Mouse (Mus musculus) liver, adult (tissue): ENCODE results near the gene Sec24b.

ENCODE experiments used
- GATA4 ChIP-seq: IDR thresholded peaks from 2 replicates; pipeline ENCODE4 v1.6.1; 2014; ENCODE audit warnings: mild to moderate bottlenecking, low read length; ENCODE audit not compliant: insufficient replicate concordance

The Sec24b gene

DNA sequence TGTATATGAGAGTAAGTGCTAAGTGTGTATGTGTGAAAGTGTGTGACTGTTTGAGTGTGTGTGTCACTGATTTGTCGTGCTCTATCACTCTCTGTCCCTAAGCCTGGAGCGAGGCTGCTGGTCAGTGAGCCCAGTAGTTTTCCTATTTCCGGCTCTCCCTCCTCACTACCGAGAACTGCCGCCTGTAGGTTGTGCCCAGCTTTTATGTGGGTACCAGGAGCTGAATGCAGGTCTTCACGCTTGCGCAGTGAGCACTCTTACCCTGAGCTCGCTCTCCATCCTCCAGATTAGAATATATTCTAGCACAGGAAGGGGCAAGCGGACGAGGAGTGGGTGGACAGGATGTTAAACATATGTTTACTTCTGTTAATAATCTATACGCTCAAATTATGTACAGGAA lies 60.4 kb downstream of the Sec24b start:
- no peak for TF ChIP-seq GATA4

DNA sequence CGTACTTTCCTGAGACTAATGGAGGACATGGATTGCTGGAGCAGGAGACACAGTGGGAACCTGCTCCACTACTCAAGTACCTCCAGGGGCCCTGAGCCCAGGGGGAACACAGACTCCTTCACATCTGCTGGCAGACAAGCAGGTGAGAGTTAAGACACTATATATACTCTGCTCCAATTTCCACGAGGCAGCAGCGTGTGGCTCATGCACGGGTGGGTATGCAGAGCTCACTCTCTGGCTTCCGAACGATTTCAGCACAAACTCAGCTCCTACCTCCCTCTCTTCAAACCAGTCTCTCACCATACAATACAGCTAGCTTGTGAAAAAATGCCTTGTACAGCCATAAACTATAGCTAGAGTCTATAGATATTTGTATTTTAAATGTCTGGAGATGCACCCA lies 62.8 kb downstream of the Sec24b start:
- no peak for TF ChIP-seq GATA4

DNA sequence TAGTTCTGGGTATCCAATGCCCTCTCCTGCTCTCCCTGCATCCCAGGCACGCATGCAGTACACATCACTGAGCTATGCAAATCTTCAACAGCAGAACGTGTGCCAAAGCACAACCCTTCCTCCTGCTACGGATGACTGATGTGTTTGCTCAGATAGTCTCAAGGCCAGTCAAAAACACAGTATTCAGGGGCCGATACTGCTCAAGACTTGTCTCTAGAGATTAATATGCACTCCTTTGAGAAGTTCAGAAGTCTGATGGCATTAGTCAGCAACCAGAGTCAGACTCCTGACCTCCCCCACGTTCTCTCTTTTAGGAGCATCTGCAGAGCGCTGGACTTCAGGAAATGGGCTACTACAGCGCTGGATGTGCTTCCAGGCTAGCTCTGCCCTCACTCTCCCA lies 63.4 kb downstream of the Sec24b start:
- no peak for TF ChIP-seq GATA4

DNA sequence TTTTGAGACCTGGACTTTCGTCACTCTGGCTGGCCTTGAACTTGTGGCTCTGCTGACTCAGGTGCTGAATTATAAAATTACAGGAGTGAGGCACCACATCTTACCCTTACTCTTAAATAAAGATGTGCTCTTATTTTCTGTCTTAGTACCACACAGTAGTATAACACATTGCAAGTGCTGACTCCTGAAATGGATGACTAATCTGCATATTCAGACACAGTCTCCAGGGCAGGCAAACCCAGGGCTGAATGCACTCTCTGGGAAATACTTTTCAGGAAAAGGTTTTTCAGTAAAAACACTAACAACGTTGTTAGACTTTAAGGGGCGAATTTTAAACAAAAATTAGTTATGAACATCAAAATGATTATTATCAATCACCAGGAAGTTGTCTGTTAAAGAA lies 64.0 kb downstream of the Sec24b start:
- no peak for TF ChIP-seq GATA4

DNA sequence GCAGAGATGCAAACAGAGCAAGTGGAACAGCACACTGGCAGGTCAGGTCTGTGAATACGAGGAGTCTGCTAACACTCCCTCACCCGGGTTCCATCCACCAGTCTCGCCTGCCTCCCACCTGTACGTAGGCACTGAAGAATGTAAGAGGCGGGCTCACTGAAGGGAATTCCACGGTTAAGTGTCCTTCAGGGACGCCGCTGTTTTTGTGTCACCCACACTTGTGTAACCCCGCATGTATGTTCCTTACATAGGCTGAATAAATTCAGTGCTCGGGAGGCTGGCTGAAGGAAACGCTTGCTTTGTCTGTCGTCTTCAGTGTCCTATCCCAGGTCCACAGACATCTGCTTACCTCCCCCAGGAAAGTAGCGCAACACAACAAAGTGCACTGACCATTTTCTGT lies 74.1 kb downstream of the Sec24b start:
- TF ChIP-seq GATA4, result no peak

DNA sequence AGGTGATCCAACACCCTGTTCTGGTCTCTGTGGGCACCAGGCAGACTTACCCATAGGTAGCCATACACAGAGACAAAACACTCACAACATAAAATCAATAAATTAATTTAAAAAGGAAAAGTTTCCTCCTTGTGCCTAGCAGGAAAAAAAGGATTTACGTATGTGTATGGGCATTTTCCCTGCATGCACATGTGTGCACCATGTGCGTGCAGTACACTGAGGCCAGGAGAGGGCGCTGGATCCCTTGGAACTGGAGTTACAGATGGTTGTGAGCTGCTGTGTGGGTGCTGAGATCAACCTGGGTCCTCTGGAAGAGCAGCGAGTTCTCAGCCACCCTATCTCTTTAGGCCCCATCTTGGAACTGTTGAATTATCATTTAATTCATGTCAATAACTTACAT lies 76.0 kb downstream of the Sec24b start:
- TF ChIP-seq GATA4, result no peak

DNA sequence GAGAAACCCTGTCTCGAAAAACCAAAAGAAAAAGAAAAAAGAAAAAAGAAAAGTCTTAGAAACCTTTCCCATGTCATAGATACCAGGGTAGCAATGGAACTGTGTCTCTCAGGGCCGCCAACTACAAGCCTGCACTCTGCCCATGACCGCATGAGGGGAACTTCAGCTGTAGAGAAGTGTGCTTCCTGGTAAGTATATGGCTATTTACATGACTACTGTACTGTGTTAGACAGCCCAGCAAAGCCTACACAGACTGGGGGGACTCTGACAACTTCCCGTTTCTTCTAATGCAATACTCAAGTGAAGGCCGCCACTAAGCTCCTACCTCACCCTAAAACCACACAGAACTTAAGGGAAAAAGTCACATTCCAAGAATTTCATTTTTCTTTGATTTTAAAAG lies 76.6 kb downstream of the Sec24b start:
- no peak for TF ChIP-seq GATA4

DNA sequence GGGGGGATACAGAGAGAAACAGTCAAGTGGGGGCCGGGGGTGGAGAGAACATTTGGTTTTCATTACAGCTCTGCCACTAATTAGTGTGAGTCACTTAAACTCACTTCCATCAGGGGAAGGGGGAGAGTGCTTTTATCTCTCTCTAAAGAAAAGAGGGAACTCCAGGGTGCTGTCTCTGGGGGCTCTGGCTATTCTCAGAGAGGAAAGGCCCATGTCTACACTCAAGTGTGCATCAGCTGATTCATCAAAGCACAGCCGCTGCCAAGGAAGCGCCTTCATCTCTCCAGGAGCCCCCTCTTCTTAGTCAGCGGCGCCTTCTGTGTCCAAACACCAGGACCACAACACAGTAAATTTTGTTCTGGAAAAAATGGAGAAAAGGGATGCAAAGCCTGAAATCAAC lies 79.1 kb downstream of the Sec24b start:
- no peak for TF ChIP-seq GATA4

DNA sequence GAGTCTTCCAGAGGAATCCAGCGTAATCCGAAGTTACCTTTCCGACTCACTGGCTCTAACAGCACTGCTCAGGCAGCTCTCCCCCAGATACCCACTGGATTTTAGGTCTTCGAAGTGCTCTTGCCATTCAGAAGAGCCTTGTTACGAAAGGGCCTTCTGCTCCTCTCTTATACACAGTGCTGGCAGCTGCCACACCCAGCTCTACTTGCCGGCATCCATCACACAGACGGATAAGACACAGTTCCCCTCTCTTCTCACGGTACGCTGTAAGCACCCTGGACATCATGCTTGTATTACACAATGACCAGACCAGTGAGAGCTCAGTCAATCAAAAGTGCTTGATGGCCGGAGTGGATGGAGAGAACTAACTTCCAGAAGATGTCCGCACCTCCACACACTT lies 79.6 kb downstream of the Sec24b start:
- no peak for TF ChIP-seq GATA4

DNA sequence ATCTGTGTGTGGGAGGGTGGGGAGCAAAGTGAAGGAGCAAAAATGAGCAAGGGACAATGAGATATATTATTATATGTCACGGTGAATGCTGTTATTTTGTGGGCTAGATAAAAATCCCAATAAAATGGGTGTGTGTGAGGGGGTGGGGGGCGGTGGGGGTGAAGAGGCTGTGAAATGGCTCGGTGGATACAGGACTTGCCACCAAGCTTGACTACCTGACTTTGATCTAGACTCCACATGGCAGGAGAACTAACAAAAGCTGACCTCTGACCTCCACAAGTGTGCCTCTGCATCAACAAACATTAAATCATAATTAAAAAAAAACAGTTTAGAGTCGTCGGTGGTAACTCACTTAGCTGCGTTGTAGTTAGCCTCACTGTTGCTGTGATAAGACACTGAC lies 81.8 kb downstream of the Sec24b start:
- TF ChIP-seq GATA4, result no peak

DNA sequence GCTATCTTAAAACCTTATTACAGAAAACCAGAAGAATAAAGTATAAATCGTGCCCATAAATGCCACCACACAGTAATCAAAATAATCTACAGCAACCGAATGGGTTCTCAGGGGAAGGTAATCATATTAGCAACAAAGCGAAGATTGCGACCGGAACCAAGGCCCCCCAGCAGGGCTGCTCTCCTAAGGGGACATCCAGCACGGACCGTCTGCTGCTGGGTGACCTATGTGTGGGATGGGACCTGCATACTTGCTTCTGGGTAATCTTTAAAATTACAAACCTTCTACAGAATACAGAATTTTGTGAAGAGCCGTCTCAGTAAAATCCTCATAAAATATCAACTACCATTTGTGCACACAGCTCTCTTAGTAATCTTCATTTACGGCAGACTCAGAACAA lies 82.6 kb downstream of the Sec24b start:
- no peak for TF ChIP-seq GATA4

DNA sequence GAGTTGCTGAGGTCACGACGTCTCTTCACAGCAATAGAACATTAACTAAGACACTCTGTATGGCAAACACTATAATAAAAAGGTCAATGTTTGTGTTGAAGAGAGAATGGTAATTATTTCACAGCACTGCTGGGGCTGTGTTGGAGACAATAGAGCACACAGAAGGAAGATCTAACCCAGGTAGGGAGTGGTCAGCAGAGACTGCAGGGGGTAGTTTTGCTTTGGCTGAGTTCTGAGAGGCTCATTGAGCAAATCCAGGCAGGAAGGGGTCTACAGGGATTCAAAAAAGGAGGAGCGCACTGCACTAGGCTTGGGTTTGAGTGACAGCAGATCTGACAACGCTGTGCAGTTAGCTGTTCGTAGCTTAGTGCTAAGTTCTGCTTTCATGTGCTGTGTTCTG lies 85.0 kb downstream of the Sec24b start:
- no peak for TF ChIP-seq GATA4

DNA sequence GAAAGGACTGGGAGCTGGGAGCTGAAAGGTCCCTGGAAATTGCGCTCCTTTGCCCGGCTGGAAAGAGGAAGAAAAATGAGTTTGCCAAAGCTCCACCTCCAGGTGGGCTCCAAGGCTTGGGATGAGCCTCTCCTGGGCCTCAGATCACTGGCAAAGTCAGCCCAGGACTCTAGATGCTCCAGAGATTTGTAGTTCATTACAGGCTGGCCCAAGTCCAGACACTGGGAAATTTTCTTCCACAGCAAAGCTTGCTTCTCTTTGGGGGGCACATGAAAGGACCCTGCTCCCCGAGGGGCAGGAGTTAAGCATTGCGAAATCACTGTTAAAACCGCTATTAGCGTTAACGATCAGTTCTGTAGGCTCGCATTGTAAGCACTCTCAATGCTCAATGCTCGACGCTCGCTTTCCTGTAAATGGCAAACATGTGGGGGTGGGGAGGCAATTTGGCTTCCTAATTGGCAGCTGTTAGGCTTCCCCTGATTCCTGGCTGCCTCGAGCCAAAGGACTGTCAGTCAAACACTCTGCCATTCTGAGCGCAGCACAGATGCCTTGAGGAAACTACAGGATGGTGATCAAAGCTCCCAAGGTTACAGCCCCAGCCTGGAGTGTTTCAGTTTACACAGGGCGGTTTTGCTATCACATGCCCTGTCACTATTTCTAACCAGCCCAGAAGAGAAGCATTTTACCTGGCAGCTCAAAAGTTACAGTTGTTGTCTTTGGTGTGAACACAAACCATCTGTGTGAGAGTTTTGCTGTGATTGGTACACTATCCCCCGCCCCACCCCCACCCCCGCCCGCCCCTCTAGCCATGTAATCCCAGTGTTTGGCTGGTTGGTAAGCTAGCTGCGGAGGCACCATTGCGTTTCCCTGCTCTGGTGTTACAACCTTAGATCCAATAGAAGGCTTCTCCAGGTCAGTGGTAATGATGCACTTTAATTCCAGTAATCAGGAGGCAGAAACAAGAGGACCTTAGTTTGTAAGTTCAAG lies 90.5 kb downstream of the Sec24b start:
- no peak for TF ChIP-seq GATA4

DNA sequence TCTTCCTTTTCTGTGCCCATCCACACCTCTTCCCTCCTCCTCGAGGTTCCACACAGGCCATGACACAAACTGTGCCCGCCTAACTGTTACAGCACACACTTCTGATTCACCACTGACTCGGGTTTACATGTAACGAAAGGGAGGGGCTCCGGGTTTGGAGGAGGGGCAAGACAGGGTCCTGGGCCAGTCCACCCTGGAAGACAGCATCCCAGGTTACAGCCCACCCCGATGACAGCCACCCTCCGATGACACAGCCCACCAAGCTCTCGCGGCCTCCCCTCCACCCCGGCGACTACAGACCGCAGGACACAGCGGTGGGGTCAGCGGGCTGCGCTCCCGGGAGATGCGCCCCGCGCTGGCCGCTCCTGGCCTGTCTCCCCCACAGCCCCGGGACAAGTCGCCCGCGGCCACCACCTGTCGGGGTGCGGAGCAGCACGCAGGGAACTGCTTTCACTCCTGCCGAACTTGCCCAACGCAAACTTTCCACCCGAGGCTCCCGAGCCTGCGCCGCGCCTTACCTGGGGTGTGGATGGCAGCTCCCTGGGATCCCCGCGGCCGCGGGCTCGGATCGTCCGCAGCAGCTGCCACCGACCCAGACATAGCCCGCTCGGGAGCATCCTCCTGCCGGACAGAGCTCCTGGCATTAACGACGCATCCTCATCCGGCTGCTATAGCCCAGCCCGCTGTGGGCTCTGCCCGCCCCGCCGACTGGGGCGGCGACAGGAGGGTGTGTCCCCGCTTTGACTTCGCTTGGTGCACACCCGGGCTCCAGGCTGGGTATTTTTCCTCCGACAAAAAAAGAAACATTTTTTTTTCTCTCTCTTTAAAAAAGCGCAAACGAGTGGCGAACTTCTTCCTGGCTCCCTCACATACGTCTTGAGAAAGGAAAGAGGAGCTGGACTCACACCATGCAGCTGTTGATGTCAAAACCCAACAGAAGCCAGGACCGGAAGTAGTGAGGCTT lies 91.6 kb downstream of the Sec24b start, which contains the start of gene Mcub:
Gene Mcub, minus strand, starts transcription at position 775 of the 964 bp plus-strand sequence.
- TF ChIP-seq GATA4, result no peak

DNA sequence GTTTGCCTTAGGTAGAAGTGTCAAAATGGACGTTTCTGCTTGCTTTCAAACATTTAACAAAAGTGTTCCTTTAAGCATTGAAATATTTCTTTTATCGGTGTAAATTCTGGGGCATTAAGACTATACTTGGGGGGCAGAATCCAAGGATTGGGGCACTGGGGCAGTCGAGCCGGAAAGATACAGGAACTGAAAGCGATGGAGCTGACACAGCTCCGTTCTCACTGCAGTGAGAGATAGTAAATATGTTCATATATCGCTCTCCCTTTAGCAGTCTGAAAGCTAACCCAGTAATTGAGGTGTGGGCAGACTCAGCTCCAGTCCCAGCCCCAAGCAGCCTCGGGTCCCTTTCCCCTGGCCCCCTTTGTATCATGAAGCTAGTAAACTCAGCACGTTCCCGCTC lies 92.3 kb downstream of the Sec24b start:
- no peak for TF ChIP-seq GATA4

DNA sequence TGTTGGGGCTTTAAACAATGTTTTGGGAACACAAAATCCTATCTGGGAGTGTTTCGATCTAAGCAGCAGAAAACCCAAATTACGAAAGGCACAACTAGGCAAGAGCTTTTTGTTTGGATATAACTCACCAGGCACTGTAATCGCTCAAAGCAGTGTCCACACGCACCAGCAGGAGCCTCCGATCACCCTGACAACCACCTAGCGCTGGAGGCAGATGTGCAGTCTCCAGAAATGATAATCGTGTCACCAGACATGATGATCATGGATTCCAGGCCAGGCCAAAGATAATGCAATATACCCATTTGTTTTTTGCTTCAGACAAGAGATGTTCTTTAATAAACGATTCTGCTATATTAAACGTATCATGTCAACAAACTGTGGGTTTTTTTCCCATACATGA lies 93.5 kb downstream of the Sec24b start:
- no peak for TF ChIP-seq GATA4
